21 mouse cellular contexts compared by ENCODE assay signal in the genomic region with DNA sequence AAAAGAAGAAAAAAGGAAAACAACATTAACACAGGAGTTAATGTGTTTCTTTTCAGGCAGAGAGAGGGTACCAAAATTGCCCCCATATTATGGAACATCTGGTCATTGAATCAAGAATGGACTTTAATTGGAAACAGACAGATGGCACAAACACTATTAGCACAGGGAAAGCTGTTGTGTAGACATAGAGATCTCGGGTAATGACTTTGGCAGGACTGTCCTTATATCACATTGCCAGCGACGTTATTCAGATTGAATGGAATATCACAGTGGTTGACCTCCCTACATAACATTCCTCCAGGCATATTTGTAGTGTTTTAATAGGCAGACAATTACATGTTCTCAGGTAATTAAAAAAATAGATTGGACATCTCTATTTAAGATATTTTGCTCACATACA.
DNase-seq lines count a peak whose midpoint lies in the region; ATAC-seq and TF ChIP-seq lines count a peak whose summit lies in the region.
"Had no signal": no experiment of that assay in that cellular context is flagged by ENCODE, and none has a peak within 500 bp of the region (broad histone marks: within the 10 kb centered on the region; RNA-seq: fewer than 3 reads in every experiment).

No protein-coding gene starts in this region.

- 47% methylated on average over 3 of the region's 3 CpGs for whole genome bisulfite sequencing in hindbrain, embryonic 14.5 days
- 80% methylated on average over 3 of the region's 3 CpGs for WGBS in hindbrain, embryonic 11.5 days
- 60% methylated on average over 3 of the region's 3 CpGs for WGBS in forebrain, embryonic 13.5 days
- WGBS in neural tube, embryonic 15.5 days = 40% methylated on average over 3 of the region's 3 CpGs

- DNase-seq in hindbrain, embryonic 14.5 days (ENCODE audit: low spot score) = peak; percentile 28
- no peak for DNase-seq in hindbrain, embryonic 11.5 days (ENCODE audit: low spot score)
- peak; percentile 64 for DNase-seq in brain, embryonic 14.5 days (ENCODE audit: low read depth)
- DNase-seq in left cerebral cortex, postnatal 14 days (ENCODE audit: low spot score in 2 of 2) = no peak
- no peak for DNase-seq in cerebellum, postnatal 36 days
- DNase-seq: adrenal gland, postnatal 36 days; cerebellum, adult 9-10 months; gastrocnemius, postnatal 10 days; heart, adult 11 months; heart, postnatal 14 days; kidney, adult 8-10 months; kidney, postnatal 14 days; liver, postnatal 0 days; right cerebral cortex, postnatal 25 days; thymus, postnatal 36 days had no signal

- no peak for TF ChIP-seq CTCF in brain, embryonic 14.5 days (IDR thresholded peaks at IDR 0.05; ENCODE audit: borderline replicate concordance, extremely low read depth, insufficient read depth, insufficient read length)

- no peaks in the 10 kb centered on the region for H3K27me3 ChIP-seq in hindbrain, embryonic 14.5 days (ENCODE audit: control insufficient read depth, insufficient read depth, low read length)
- no peaks in the 10 kb centered on the region for H3K27me3 ChIP-seq in hindbrain, embryonic 11.5 days (ENCODE audit: control insufficient read depth, insufficient read depth, low read length)
- H3K27me3 ChIP-seq in forebrain, embryonic 13.5 days = no peaks in the 10 kb centered on the region
- no peaks in the 10 kb centered on the region for H3K27me3 ChIP-seq in neural tube, embryonic 15.5 days (replicated peaks)
- H3K27me3 ChIP-seq: heart, embryonic 12.5 days; megakaryocyte, embryonic 14.5 days; neural tube, embryonic 12.5 days had no signal

- intact Hi-C loops in left cerebral cortex, postnatal 14 days (cut with DNase I) = no loop called here

- no peak for TF ChIP-seq POLR2A in brain, embryonic 14.5 days (IDR thresholded peaks at IDR 0.05; ENCODE audit: borderline replicate concordance, extremely low read depth, insufficient read depth, insufficient read length, poor library complexity, severe bottlenecking)

- H3K4me1 ChIP-seq in hindbrain, embryonic 14.5 days (replicated peaks; ENCODE audit: control insufficient read depth, insufficient read depth, low read length) = no peaks in the 10 kb centered on the region
- no peaks in the 10 kb centered on the region for H3K4me1 ChIP-seq in hindbrain, embryonic 11.5 days (replicated peaks; ENCODE audit: control insufficient read depth, insufficient read depth, low read length)
- no peaks in the 10 kb centered on the region for H3K4me1 ChIP-seq in forebrain, embryonic 13.5 days
- H3K4me1 ChIP-seq in neural tube, embryonic 15.5 days = no peaks in the 10 kb centered on the region
- H3K4me1 ChIP-seq: heart, embryonic 12.5 days; limb, embryonic 10.5 days; megakaryocyte, embryonic 14.5 days; neural tube, embryonic 12.5 days had no signal

- H3K9ac ChIP-seq in hindbrain, embryonic 14.5 days = no peak overlapping the region
- H3K9ac ChIP-seq in hindbrain, embryonic 11.5 days (ENCODE audit: low read depth, low read length) = no peak overlapping the region
- H3K9ac ChIP-seq in forebrain, embryonic 13.5 days = no peak overlapping the region
- no peak overlapping the region for H3K9ac ChIP-seq in neural tube, embryonic 15.5 days (replicated peaks)
- H3K9ac ChIP-seq: heart, embryonic 12.5 days; liver, postnatal 0 days; neural tube, embryonic 12.5 days had no signal

- H3K4me2 ChIP-seq in hindbrain, embryonic 14.5 days (replicated peaks) = no peak overlapping the region
- H3K4me2 ChIP-seq in hindbrain, embryonic 11.5 days (replicated peaks; ENCODE audit: low read depth, low read length) = no peak overlapping the region
- no peak overlapping the region for H3K4me2 ChIP-seq in forebrain, embryonic 13.5 days
- no peak overlapping the region for H3K4me2 ChIP-seq in neural tube, embryonic 15.5 days
- H3K4me2 ChIP-seq: heart, embryonic 12.5 days; neural tube, embryonic 12.5 days had no signal

- H3K36me3 ChIP-seq in hindbrain, embryonic 14.5 days (replicated peaks; ENCODE audit: control insufficient read depth, insufficient read depth) = no peaks in the 10 kb centered on the region
- no peaks in the 10 kb centered on the region for H3K36me3 ChIP-seq in hindbrain, embryonic 11.5 days (ENCODE audit: control insufficient read depth, insufficient read depth, low read length)
- H3K36me3 ChIP-seq in forebrain, embryonic 13.5 days (ENCODE audit: poor library complexity, severe bottlenecking) = no peaks in the 10 kb centered on the region
- H3K36me3 ChIP-seq in neural tube, embryonic 15.5 days = no peaks in the 10 kb centered on the region
- H3K36me3 ChIP-seq: heart, embryonic 12.5 days; limb, embryonic 10.5 days; neural tube, embryonic 12.5 days had no signal

- H3K27ac ChIP-seq in hindbrain, embryonic 14.5 days = no peak overlapping the region
- H3K27ac ChIP-seq in hindbrain, embryonic 11.5 days (ENCODE audit: low read depth, low read length) = no peak overlapping the region
- H3K27ac ChIP-seq in forebrain, embryonic 13.5 days = no peak overlapping the region
- H3K27ac ChIP-seq in neural tube, embryonic 15.5 days (replicated peaks) = no peak overlapping the region
- H3K27ac ChIP-seq: limb, embryonic 10.5 days; neural tube, embryonic 12.5 days had no signal

- H3K9me3 ChIP-seq in hindbrain, embryonic 14.5 days (ENCODE audit: control insufficient read depth, low read length) = no peaks in the 10 kb centered on the region
- H3K9me3 ChIP-seq in hindbrain, embryonic 11.5 days (ENCODE audit: control insufficient read depth, low read length) = no peaks in the 10 kb centered on the region
- H3K9me3 ChIP-seq in forebrain, embryonic 13.5 days (replicated peaks) = no peaks in the 10 kb centered on the region
- no peaks in the 10 kb centered on the region for H3K9me3 ChIP-seq in neural tube, embryonic 15.5 days (replicated peaks)
- H3K9me3 ChIP-seq: heart, embryonic 12.5 days; limb, embryonic 10.5 days; megakaryocyte, embryonic 14.5 days; neural tube, embryonic 12.5 days had no signal

- H3K4me3 ChIP-seq in hindbrain, embryonic 14.5 days (replicated peaks; ENCODE audit: low read length) = no peak overlapping the region
- H3K4me3 ChIP-seq in hindbrain, embryonic 11.5 days (ENCODE audit: low read depth, low read length) = no peak overlapping the region
- H3K4me3 ChIP-seq in forebrain, embryonic 13.5 days = no peak overlapping the region
- H3K4me3 ChIP-seq in neural tube, embryonic 15.5 days (replicated peaks) = no peak overlapping the region
- H3K4me3 ChIP-seq: heart, embryonic 12.5 days; limb, embryonic 10.5 days; megakaryocyte, embryonic 14.5 days; neural tube, embryonic 12.5 days had no signal

- ATAC-seq in hindbrain, embryonic 14.5 days (ENCODE audit: low FRiP score) = peak; percentile 62; the same call in 1 of the 2 replicates
- ATAC-seq in hindbrain, embryonic 11.5 days (ENCODE audit: low FRiP score) = no peak
- peak; percentile 80 for ATAC-seq in forebrain, embryonic 13.5 days
- ATAC-seq in neural tube, embryonic 15.5 days (ENCODE audit: low FRiP score) = peak; percentile 47
- ATAC-seq: liver, postnatal 0 days had no signal

Comparison
In these comparisons a context has a peak if more than half of its experiments do, and no peak if none do; other contexts are left out.
1. DNase-seq: peak in hindbrain, embryonic 14.5 days (single experiment) and brain, embryonic 14.5 days (single experiment); none in hindbrain, embryonic 11.5 days (single experiment), left cerebral cortex, postnatal 14 days (0 of 2) and cerebellum, postnatal 36 days (0 of 2).